In the genomic region with DNA sequence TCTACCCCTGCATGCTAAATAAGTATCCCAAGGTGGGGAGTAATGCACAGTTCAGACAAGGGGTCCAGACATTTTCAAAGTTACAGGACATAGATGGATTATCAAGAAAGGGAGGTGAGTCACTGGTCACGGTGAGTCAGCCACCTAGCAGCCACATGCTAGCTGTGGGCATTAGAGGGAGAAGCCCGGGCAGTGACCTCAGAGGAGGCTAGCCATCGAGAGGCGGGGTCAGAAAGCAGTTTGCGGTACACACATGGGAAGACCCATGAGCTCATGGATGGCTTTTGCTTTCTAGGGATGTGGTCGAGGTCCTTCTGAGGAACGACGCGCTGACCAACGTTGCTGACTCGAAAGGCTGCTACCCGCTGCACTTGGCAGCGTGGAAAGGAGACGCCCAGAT, we compare ENCODE assay signal across 19 mouse cellular contexts.
DNase-seq lines count a peak whose midpoint lies in the region; ATAC-seq and TF ChIP-seq lines count a peak whose summit lies in the region.
"Had no signal": no experiment of that assay in that cellular context is flagged by ENCODE, and none has a peak within 500 bp of the region (broad histone marks: within the 10 kb centered on the region; RNA-seq: fewer than 3 reads in every experiment).

No protein-coding gene starts in this region.

- no peak overlapping the region for H3K4me3 ChIP-seq in gastrocnemius, adult 2 months
- no peak overlapping the region for H3K4me3 ChIP-seq in macrophage (ENCODE audit: inconsistent target)
- no peak overlapping the region for H3K4me3 ChIP-seq in intestine, postnatal 0 days (ENCODE audit: low read depth, low read length)
- H3K4me3 ChIP-seq: forebrain, embryonic 10.5 days; heart, embryonic 13.5 days; hindbrain, embryonic 13.5 days had no signal

- no peak overlapping the region for H3K4me2 ChIP-seq in intestine, postnatal 0 days (replicated peaks; ENCODE audit: low read depth)
- H3K4me2 ChIP-seq: heart, embryonic 13.5 days; hindbrain, embryonic 13.5 days had no signal

- H3K27me3 ChIP-seq in intestine, postnatal 0 days (replicated peaks; ENCODE audit: control insufficient read depth, insufficient read depth, low read length), result no peaks in the 10 kb centered on the region
- H3K27me3 ChIP-seq: heart, embryonic 13.5 days; hindbrain, embryonic 13.5 days had no signal

- no peak for DNase-seq in gastrocnemius, adult 2 months
- DNase-seq in gastrocnemius, postnatal 36 days, result no peak
- peak; percentile 95 for DNase-seq in 3T3-L1 (ENCODE audit: low read depth, low spot score)
- DNase-seq in Muller cell, postnatal 12 days (ENCODE audit: inconsistent ontology term), result peak; percentile 62
- DNase-seq in lung, postnatal 14 days, result no peak
- DNase-seq: cerebellum, adult 2 months; left cerebral cortex, postnatal 4 days; liver, postnatal 0 days; lung, postnatal 10 days; retina, postnatal 1 day; right cerebral cortex, postnatal 4 days; thymus, postnatal 14 days had no signal

- WGBS in macrophage (ENCODE audit: missing documents), result 69% methylated on average over 14 of the region's 14 CpGs
- 87% methylated on average over 14 of the region's 14 CpGs for WGBS in intestine, postnatal 0 days

- TF ChIP-seq CTCF in gastrocnemius, adult 2 months (IDR thresholded peaks at IDR 0.05), result no peak
- TF ChIP-seq CTCF in intestine, postnatal 0 days (IDR thresholded peaks at IDR 0.05; ENCODE audit: low read depth), result no peak

- H3K4me1 ChIP-seq in intestine, postnatal 0 days (replicated peaks; ENCODE audit: control insufficient read depth, insufficient read depth, low read length), result no peaks in the 10 kb centered on the region

- peaks cover 33% of the 10 kb centered on the region for H3K36me3 ChIP-seq in macrophage (ENCODE audit: inconsistent target)
- H3K36me3 ChIP-seq in intestine, postnatal 0 days (ENCODE audit: control insufficient read depth, insufficient read depth), result peaks cover 42% of the 10 kb centered on the region

- intact Hi-C loops in gastrocnemius, adult 2 months (cut with DNase I), result no loop called here
- intact Hi-C loops in gastrocnemius, postnatal 36 days (cut with DNase I), result no loop called here

- 0 out of 2 replicates have a peak overlapping the region, but pooled peaks have one; percentile 6 for H3K27ac ChIP-seq in gastrocnemius, adult 2 months
- H3K27ac ChIP-seq in macrophage, result peak overlapping the region; percentile 36
- H3K27ac ChIP-seq in intestine, postnatal 0 days (ENCODE audit: low read depth, low read length), result no peak overlapping the region
- H3K27ac ChIP-seq: forebrain, embryonic 10.5 days; heart, embryonic 13.5 days; hindbrain, embryonic 13.5 days had no signal

- no peaks in the 10 kb centered on the region for H3K9me3 ChIP-seq in intestine, postnatal 0 days (ENCODE audit: control insufficient read depth)
- H3K9me3 ChIP-seq: forebrain, embryonic 10.5 days; G1E; heart, embryonic 13.5 days; hindbrain, embryonic 13.5 days had no signal

- peaks cover 49% of the 10 kb centered on the region for H3K79me2 ChIP-seq in macrophage (ENCODE audit: inconsistent target)

- no peak for ATAC-seq in intestine, postnatal 0 days
- ATAC-seq: inflammation-experienced regulatory T-cells, adult 6 months; liver, postnatal 0 days had no signal

- H3K9ac ChIP-seq in intestine, postnatal 0 days (ENCODE audit: low read depth, low read length), result no peak overlapping the region
- H3K9ac ChIP-seq: heart, embryonic 13.5 days; hindbrain, embryonic 13.5 days; liver, postnatal 0 days had no signal

Comparison
In these comparisons a context has a peak if more than half of its experiments do, and no peak if none do; other contexts are left out.
1. DNase-seq: peak in 3T3-L1 (single experiment) and Muller cell, postnatal 12 days (single experiment); none in gastrocnemius, adult 2 months (single experiment), gastrocnemius, postnatal 36 days (0 of 2) and lung, postnatal 14 days (single experiment).